Mouse (Mus musculus) ES-Bruce4 (cell line): ENCODE results near the gene Cap1. TPM values are rescaled to one million over a fixed set of nuclear protein-coding genes. Genes with fewer than 3 reads are reported as not detected.
A peak's percentile ranks its signal among the peaks of the same experiment; 100 is the strongest.

Experiments
- H3K27ac ChIP-seq: 2 replicates; pipeline ENCODE4 v1.5.1; 2012; ENCODE audit warnings: low read length, inconsistent platforms; ENCODE audit not compliant: insufficient read depth
- H3K27me3 ChIP-seq: 2 replicates; pipeline ENCODE4 v1.6.1; 2012; ENCODE audit warnings: mild to moderate bottlenecking, low read length, inconsistent platforms; ENCODE audit not compliant: control insufficient read depth, poor library complexity, insufficient read depth, severe bottlenecking
- H3K36me3 ChIP-seq: 2 replicates; pipeline ENCODE4 v1.6.1; 2012; ENCODE audit warnings: inconsistent platforms, mild to moderate bottlenecking, low read length, moderate library complexity; ENCODE audit not compliant: control insufficient read depth, poor library complexity, insufficient read depth, severe bottlenecking
- H3K4me1 ChIP-seq: one replicate; pipeline ENCODE4 v1.8.1; 2011; ENCODE audit warnings: low read length; ENCODE audit not compliant: control insufficient read depth, insufficient read depth
- H3K4me3 ChIP-seq: 2 replicates; pipeline ENCODE4 v1.5.1; 2011; ENCODE audit warnings: low read depth, mild to moderate bottlenecking, low read length
- H3K9ac ChIP-seq: 2 replicates; pipeline ENCODE4 v1.6.1; 2012; ENCODE audit warnings: low read depth, mild to moderate bottlenecking, inconsistent platforms; ENCODE audit not compliant: poor library complexity, severe bottlenecking
- H3K9me3 ChIP-seq: replicated peaks from 2 replicates; pipeline ENCODE4 v1.6.1; 2012; ENCODE audit warnings: mild to moderate bottlenecking, low read length, inconsistent platforms; ENCODE audit not compliant: control insufficient read depth, poor library complexity, insufficient read depth, severe bottlenecking
- CTCF ChIP-seq: IDR thresholded peaks from one replicate; pipeline ENCODE4 v1.8.1; 2011; ENCODE audit warnings: low read depth, low read length
- EP300 ChIP-seq: IDR thresholded peaks from 2 replicates; pipeline ENCODE4 v1.6.1; 2011; ENCODE audit warnings: low read depth, low read length; ENCODE audit not compliant: insufficient read depth
- POLR2A ChIP-seq: IDR thresholded peaks from one replicate; pipeline ENCODE4 v1.8.1; 2011; ENCODE audit warnings: low read length; ENCODE audit not compliant: insufficient read depth
- polyA plus RNA-seq: library from polyadenylated mRNA; stranded (reverse); fragments of >200 nt; gene quantifications from 2 replicates; pipeline ENCODE4 v1.2.4, GENCODE M21; 2011; ENCODE audit warnings: low read depth; ENCODE audit not compliant: missing spikeins, insufficient read depth, insufficient read length

Cap1 gene
- polyA plus RNA-seq, 1 experiment: 183 TPM

DNA sequence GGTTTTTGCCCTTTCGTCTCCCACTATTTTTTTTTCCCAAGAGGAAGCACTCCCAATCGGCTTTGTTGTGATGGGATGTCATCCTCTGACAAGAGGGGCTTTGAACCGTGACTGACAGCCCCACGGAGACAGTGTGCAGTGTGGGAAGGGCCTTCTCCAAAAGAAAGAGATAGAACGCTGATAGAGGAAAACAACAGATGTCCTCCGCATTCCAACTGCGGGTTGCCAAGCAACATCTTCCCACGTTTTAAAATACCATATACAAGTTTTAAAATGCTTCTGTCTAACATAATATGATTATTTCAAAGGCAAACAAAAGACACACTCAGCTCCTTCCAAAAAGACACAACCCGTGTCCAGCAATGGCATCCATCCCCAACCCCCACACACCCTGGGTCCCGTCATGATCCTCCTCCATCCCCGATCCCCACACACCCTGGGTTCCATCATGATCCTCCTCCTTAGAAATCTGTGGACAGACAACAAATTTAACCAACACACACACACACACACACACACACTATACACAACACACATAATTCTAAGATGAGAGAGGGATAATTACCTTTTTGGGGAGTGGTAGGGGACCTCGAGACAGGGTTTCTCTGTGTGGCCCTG, 23.8 kb upstream of the Cap1 start:
- Histone ChIP-seq H3K4me1 (no peaks in the 10 kb centered on the region), H3K4me3 (no peak overlapping the region), H3K36me3 (no peaks in the 10 kb centered on the region), H3K9ac (no peak overlapping the region), H3K9me3 (no peaks in the 10 kb centered on the region), H3K27ac (no peak overlapping the region), H3K27me3 (no peaks in the 10 kb centered on the region)
- TF ChIP-seq EP300 (no peak), CTCF (no peak), POLR2A (no peak)

DNA sequence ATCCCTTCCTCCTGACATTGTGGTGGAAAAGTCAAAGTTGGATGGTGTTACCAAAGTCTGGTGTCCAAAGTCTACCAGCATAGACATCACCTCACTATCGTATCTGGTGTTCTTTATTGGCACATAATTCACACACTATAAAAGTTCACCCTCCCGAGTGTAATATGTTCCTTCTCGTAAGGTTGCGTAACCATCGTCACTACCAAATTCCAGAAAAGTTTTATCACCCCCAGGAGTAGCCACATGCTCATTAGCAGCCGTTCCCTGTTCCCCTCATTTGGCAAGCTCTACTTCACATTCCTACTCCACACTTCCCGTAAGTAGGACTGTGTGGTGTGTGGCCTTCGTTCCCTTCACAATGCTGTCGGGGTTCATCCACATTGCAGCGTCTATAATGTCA, 19.5 kb upstream of the Cap1 start:
- H3K9me3 ChIP-seq: no peaks in the 10 kb centered on the region
- no peaks in the 10 kb centered on the region for H3K27me3 ChIP-seq
- H3K27ac ChIP-seq: no peak overlapping the region
- no peak for TF ChIP-seq CTCF
- no peak overlapping the region for H3K9ac ChIP-seq
- no peaks in the 10 kb centered on the region for H3K36me3 ChIP-seq
- H3K4me3 ChIP-seq: no peak overlapping the region
- no peaks in the 10 kb centered on the region for H3K4me1 ChIP-seq

DNA sequence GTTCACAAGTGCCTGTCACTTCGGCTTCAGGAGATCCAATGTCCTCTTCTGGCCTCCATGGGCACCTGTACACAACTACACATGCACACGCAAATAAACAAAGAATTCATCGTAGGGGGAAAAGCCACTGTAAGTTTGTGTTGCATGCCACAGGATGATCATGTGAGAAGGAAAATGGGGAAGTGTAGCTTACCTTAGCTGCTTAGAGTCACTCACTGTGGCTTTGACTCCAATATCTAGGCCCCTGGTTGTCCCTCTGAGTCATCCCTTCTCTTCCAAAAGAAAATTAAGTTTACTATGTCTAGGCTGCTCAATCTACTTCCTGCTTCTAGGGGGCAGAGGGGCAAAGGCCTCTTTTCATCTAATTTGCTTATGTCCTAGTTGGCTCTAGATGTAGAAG, 17.9 kb upstream of the Cap1 start:
- no peaks in the 10 kb centered on the region for H3K4me1 ChIP-seq
- H3K4me3 ChIP-seq: no peak overlapping the region
- H3K9ac ChIP-seq: no peak overlapping the region
- no peaks in the 10 kb centered on the region for H3K27me3 ChIP-seq
- no peak overlapping the region for H3K27ac ChIP-seq
- H3K9me3 ChIP-seq: no peaks in the 10 kb centered on the region
- H3K36me3 ChIP-seq: no peaks in the 10 kb centered on the region
- TF ChIP-seq CTCF: no peak
- TF ChIP-seq POLR2A: no peak
- TF ChIP-seq EP300: no peak

DNA sequence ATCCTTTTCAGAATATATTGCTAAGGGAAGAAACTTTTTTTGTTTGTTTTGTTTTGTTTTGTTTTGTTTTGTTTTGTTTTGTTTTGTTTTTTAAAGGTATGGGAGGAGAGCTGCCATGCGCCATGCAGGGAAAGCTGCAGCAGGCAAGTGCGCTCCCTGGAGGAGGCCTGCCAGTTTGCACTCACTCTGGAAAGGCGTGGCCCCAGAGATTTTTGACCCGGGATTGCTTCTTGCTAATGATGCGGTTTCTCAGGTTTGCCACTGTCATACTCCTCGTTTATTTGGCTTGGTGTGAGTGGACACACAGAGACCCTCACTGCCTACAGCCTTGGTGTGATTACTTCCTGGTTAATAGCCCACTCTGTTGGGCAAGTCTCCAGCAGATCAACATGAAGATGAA, 16.3 kb upstream of the Cap1 start:
- Histone ChIP-seq H3K36me3 (no peaks in the 10 kb centered on the region), H3K9ac (no peak overlapping the region), H3K4me3 (no peak overlapping the region), H3K4me1 (no peaks in the 10 kb centered on the region), H3K9me3 (no peaks in the 10 kb centered on the region), H3K27ac (no peak overlapping the region), H3K27me3 (no peaks in the 10 kb centered on the region)
- TF ChIP-seq CTCF (peak; percentile 51), POLR2A (no peak)

DNA sequence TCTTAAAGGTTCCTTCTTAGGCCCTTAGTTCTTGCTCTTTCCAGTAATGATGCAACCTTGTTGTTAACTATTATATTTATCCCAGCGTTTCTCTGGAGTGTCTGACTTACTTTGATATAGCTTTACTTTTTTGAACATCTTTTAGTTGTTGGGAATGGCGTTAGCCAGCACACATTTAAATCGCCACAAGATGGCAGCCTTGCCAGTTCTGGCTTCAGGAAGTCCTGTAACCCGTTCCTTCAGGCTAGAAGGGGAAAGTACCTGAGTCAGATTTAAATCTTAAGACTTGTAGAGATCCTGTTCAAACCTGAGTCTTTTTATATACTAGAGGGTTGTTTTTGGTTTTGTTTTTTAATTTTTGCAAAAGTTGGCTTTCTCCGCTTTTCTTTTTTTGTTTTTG, 12.5 kb upstream of the Cap1 start:
- TF ChIP-seq EP300: no peak
- TF ChIP-seq CTCF: peak; percentile 45

DNA sequence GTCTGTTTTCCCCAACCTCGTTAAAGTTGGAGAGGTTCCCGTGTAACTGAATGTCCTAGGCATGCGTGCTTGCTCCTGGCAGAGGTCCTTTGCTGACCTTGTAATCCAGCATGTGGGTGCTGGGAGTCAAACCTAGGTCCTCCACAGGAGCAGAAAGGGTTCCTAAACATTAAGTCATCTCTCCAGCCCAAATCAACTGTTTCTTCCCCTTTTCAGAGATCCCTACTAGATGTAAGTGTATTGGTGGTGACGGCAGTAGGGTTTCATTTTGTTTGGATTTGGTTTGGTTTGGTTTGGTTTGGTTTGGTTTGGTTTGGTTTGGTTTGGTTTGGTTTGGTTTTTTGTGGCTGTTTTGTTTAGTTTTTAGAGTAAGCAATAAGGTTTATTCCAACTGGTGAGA, 11.9 kb upstream of the Cap1 start:
- no peak overlapping the region for H3K9ac ChIP-seq
- H3K9me3 ChIP-seq: no peaks in the 10 kb centered on the region
- no peaks in the 10 kb centered on the region for H3K27me3 ChIP-seq
- no peak overlapping the region for H3K4me3 ChIP-seq
- no peak overlapping the region for H3K27ac ChIP-seq
- H3K36me3 ChIP-seq: no peaks in the 10 kb centered on the region
- H3K4me1 ChIP-seq: no peaks in the 10 kb centered on the region
- TF ChIP-seq POLR2A (no peak), EP300 (no peak), CTCF (no peak)

More for the DNA sequence above, 12.5 kb upstream of the Cap1 start:
- no peaks in the 10 kb centered on the region for H3K9me3 ChIP-seq
- no peak overlapping the region for H3K4me3 ChIP-seq
- H3K27ac ChIP-seq: no peak overlapping the region
- no peaks in the 10 kb centered on the region for H3K4me1 ChIP-seq
- no peaks in the 10 kb centered on the region for H3K27me3 ChIP-seq
- H3K36me3 ChIP-seq: no peaks in the 10 kb centered on the region
- H3K9ac ChIP-seq: no peak overlapping the region
